Mouse (Mus musculus) kidney, postnatal 14 days (tissue): ENCODE results near the gene Clic4.

ENCODE experiments used
- DNase-seq: peaks from one replicate; pipeline ENCODE4 v3.0.0; 2022; ENCODE audit warnings: mixed read lengths

Clic4 gene

DNA sequence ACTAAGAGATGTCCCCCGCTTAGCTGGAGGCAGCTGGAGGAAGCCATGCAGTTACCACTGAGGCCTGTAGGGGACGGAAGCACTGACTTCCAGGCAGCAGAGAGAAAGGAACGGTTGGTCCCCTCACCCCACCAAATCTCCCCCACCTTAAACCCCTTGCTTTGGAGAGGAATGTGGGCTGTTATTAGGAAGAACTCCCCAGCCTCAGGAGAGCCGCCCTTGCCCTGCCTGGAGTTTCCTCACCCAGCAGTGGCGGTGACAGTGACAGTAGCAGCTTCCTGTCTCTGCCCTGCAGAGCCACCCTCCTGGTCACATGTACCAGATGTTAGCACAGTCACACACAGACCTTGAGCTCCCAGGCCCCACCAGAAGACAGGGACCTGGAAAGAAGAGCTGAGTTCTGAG is 93.5 kb downstream of the Clic4 start:
- no peak for DNase-seq

DNA sequence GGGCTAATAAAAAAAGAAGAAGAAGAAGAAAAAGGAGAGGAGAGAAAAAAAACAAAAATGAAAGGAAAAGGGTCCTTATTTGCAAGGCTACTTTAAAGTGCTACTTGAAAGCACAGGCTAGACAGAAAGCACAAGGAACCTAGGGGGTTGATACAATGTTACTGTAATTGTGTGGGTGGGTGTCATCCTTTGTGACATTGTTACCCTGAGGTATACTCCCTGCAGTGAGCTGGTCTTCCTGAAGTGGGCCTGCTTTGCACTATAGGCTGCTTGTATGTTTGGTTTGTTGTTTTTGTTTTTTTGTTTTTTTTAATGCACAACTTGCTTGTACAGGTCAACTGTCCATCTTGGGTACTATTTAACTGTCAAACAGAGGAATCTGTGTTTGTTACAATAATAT is 95.0 kb downstream of the Clic4 start:
- no peak for DNase-seq

GRCm38 (mm10) chr4:135175406-135176120 is 97.1 kb downstream of the Clic4 start:
- DNase-seq, result no peak

GRCm38 (mm10) chr4:135171304-135171875 is 101.2 kb downstream of the Clic4 start:
- DNase-seq, result no peak

DNA sequence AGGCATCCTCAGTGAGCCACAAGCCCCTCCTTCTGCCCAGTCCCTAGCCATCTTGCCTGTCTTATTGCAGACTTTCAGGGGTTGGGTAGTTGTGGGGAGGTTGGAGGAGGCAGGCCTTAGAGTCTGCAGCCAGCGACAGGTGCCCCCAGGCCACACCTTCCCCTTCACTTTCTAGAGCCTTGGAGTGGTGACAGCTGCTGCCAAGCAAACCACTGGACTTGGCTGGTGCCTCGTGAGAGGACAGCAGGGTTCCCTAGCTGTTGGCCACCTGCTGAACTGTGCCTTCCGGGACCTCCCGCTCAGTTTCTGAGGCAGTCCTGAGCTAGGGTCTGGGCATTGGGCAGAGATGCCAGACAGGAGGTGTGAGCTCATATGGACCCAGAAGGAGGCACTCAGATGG is 103.1 kb downstream of the Clic4 start:
- DNase-seq, result no peak

DNA sequence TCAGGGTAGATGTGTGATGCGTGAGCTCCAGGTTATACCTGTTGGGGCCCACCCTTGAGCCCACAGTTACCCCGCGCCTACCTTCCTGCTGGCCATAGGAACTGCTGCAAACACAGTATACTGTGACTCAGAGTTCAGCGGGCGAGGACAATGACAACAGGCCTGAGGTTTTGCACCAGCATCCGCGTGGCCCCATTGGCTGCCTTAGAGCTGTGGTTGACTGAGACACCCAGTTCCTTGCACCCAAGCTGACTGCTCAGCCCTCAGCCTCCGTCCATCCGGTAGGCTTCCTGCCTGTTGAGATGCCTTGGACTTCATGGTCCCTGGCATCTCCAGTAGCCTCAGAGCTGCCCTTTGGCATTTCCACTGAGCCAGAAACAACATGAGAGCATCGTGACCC is 103.5 kb downstream of the Clic4 start:
- no peak for DNase-seq

- no peak for DNase-seq
These were observed 104.6 kb downstream of the Clic4 start for GRCm38 (mm10) chr4:135167816-135168527.

- no peak for DNase-seq
These were observed 106.0 kb downstream of the Clic4 start for GRCm38 (mm10) chr4:135166413-135167225.

DNA sequence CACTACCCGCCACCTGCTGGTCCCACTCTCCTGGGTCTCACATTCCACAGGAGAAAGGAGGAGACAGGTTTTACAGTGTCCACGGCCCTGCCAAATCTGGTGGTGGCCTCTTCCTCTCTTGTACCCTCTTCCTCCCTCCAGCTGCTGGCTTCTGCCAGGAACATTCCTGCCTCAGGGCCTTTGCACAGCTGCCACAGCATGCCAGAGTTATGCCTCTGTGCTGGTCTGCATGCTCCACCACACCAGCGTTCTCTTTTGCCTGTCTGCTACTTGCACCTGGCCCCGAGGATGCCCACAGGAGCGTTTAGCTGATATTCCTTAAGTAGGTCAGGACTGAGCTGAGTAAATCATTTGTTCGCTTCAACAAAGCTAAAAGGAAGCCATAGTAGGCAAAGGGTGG is 106.9 kb downstream of the Clic4 start:
- DNase-seq, result no peak
